Mouse (Mus musculus) c-Kit-positive CD71-positive TER-119-negative erythroid progenitor cells, embryonic 14.5 days (primary cell): Measurements from ENCODE around the gene Zan.
"Not testable (repeated sequence)": the region's sequence is repeated elsewhere in the genome, so short reads cannot be mapped to it uniquely, and the experiment has no call there.

Experiments used
- DNase-seq: peaks from one replicate; pipeline ENCODE4 v3.0.0-alpha.2; 2013; ENCODE audit warnings: low read depth

Gene Zan

GRCm38 (mm10) chr5:137501709-137502666 lies 25.1 kb upstream of the Zan start, which contains the start of gene Pop7:
Gene Pop7 (minus strand): TSS chr5:137502518.
- peak; percentile 100 for DNase-seq

GRCm38 (mm10) chr5:137500186-137500585 lies 23.3 kb upstream of the Zan start:
- no peak for DNase-seq

- no peak for DNase-seq
These were observed 17.0 kb upstream of the Zan start for GRCm38 (mm10) chr5:137493831-137494230.

- DNase-seq, result no peak
These were observed 14.7 kb upstream of the Zan start for GRCm38 (mm10) chr5:137491559-137491958.

- no peak for DNase-seq
These were observed 10.8 kb upstream of the Zan start for GRCm38 (mm10) chr5:137487616-137488015.

GRCm38 (mm10) chr5:137485851-137486155 lies 8.9 kb upstream of the Zan start:
- no peak for DNase-seq

- DNase-seq, result no peak
These were observed 8.4 kb upstream of the Zan start for GRCm38 (mm10) chr5:137485071-137485850.

- no peak for DNase-seq
These were observed 5.0 kb upstream of the Zan start for GRCm38 (mm10) chr5:137481897-137482296.

GRCm38 (mm10) chr5:137481138-137481537 lies 4.3 kb upstream of the Zan start:
- no peak for DNase-seq

GRCm38 (mm10) chr5:137474351-137474750 lies 2.5 kb downstream of the Zan start:
- DNase-seq, result no peak

- peak; percentile 5 for DNase-seq
These were observed 4.5 kb downstream of the Zan start for GRCm38 (mm10) chr5:137472252-137472904.

- DNase-seq, result no peak
These were observed 9.9 kb downstream of the Zan start for GRCm38 (mm10) chr5:137466946-137467345.

- no peak for DNase-seq
These were observed 11.8 kb downstream of the Zan start for GRCm38 (mm10) chr5:137465049-137465448.

GRCm38 (mm10) chr5:137455866-137456591 lies 20.8 kb downstream of the Zan start:
- DNase-seq, result no peak

- DNase-seq, result no peak
These were observed 21.7 kb downstream of the Zan start for GRCm38 (mm10) chr5:137455206-137455605.

- no peak for DNase-seq
These were observed 31.3 kb downstream of the Zan start for GRCm38 (mm10) chr5:137445536-137445935.

GRCm38 (mm10) chr5:137440216-137440855 lies 36.5 kb downstream of the Zan start:
- DNase-seq, result no peak

GRCm38 (mm10) chr5:137433889-137434288 lies 43.0 kb downstream of the Zan start:
- DNase-seq, result no peak

- not testable (repeated sequence) for DNase-seq
These were observed 46.5 kb downstream of the Zan start for GRCm38 (mm10) chr5:137430402-137430801.

- DNase-seq, result no peak
These were observed 51.2 kb downstream of the Zan start for GRCm38 (mm10) chr5:137425648-137426047.

GRCm38 (mm10) chr5:137419841-137420240 lies 57.0 kb downstream of the Zan start:
- no peak for DNase-seq
